Mouse (Mus musculus): ENCODE results near the gene Xrcc4.

The Xrcc4 gene

DNA sequence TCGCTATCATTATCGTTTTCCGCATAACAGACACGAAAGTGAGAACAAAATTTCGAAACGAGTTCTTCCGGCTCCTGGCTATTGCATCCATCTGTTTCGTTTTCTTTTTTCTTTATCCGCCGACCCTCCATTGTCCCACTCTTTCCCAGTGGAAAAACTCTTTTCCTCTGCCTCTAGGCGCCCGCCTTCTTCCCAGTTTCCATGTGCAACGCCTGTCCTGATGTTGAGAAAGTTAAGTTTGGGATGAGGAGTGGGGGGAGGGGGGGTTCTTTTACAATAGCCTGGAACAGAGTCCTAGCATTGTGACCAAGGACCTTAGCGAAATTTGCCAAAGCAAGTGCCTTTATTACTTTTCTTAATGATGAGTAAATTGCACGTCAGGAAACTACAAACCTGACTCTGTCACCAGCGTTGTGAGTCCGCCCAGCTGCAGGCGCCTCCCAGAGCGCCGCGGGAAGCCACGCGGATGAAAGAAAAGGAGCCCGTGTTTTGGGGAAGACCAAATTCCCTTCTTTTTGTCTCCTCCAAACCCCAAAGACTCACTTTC lies 349.6 kb downstream of the Xrcc4 start:
- DNase-seq (ENCODE audit: low spot score in 2 of 2) = no peak

DNA sequence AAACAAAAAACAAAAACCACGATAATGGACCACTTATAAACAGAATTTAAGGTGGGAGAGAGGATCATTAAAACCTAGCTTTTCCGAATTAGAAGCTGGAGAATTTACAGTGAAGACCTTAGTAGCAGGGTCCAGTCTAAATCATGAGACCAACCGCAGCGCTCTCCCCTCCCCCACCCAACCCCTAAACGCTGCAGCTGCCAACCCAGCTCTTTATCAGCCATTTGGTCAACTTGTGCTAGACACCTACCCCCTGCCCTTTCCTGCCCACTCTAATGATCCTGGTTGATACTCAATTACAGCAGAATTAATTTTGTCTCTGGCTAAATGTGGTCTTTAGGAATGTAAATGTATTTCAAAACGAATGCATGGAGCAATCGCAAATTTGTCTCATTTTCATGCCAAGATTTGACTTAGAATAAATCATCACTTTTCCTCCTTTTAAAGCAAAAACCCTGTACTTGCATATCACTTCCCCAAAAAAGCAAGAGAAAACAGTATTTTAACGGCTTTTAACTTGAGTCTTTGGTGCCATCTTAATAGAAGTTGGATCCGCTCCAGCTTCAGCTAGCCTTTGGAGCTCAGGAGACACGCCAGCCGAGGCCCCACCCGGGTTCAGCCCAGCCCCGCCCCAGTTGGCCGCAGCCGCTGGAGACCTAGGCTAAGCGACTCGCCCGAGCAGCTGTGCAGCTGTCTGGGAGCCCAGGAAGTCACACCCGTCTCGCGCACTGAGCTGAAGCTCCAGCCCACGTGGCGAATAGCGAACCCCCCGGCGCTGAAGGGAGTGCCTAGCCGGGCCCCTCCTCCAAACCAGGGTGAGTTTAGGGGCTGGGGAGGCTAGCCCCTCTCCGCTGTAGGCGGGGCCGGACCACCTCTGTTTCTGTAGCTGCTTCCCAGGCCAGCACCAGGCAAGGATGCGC lies 350.4 kb downstream of the Xrcc4 start:
- DNase-seq (ENCODE audit: low spot score in 2 of 2) = peak; percentile 69 to 83

- no peak for DNase-seq (ENCODE audit: low spot score in 2 of 2)
Measured at GRCm38 (mm10) chr13:89738275-89738674, 351.1 kb downstream of the Xrcc4 start.

GRCm38 (mm10) chr13:89735111-89735510 lies 354.3 kb downstream of the Xrcc4 start:
- DNase-seq (ENCODE audit: low spot score in 2 of 2) = no peak

GRCm38 (mm10) chr13:89726492-89726891 lies 362.9 kb downstream of the Xrcc4 start:
- no peak for DNase-seq (ENCODE audit: low spot score in 2 of 2)

All from urinary bladder, postnatal 36 days (tissue).